Mouse (Mus musculus) midbrain, embryonic 12.5 days (tissue): ENCODE results near the gene Sfpq. TPM values are rescaled to one million over a fixed set of nuclear protein-coding genes. Genes with fewer than 3 reads are reported as not detected.
"Not testable (repeated sequence)": the region's sequence is repeated elsewhere in the genome, so short reads cannot be mapped to it uniquely, and the experiment has no call there.

ENCODE experiments used
- ATAC-seq: fragments of 200-750 bp; cut with Nextera tagmentation; 2 replicates; pipeline ENCODE4 v1.8.0; 2017; ENCODE audit warnings: low read depth, moderate TSS enrichment, moderate library complexity; ENCODE audit not compliant: low FRiP score
- H3K27ac ChIP-seq: fragments of 300-500 bp; sonication (generic); replicated peaks from 2 replicates; pipeline ENCODE4 v1.5.1; 2016; ENCODE audit warnings: mild to moderate bottlenecking
- H3K27me3 ChIP-seq: fragments of 300-500 bp; sonication (generic); 2 replicates; pipeline ENCODE4 v1.6.1; 2016; ENCODE audit warnings: mild to moderate bottlenecking
- H3K36me3 ChIP-seq: fragments of 300-500 bp; sonication (generic); 2 replicates; pipeline ENCODE4 v1.6.1; 2016
- H3K4me1 ChIP-seq: fragments of 300-500 bp; sonication (generic); 2 replicates; pipeline ENCODE4 v1.6.1; 2016
- H3K4me2 ChIP-seq: fragments of 300-500 bp; sonication (generic); replicated peaks from 2 replicates; pipeline ENCODE4 v1.6.1; 2016; ENCODE audit warnings: mild to moderate bottlenecking, moderate library complexity
- H3K4me3 ChIP-seq: fragments of 300-500 bp; sonication (generic); 2 replicates; pipeline ENCODE4 v1.5.1; 2016; ENCODE audit warnings: mild to moderate bottlenecking
- H3K9ac ChIP-seq: fragments of 300-500 bp; sonication (generic); replicated peaks from 2 replicates; pipeline ENCODE4 v1.6.1; 2016; ENCODE audit warnings: mild to moderate bottlenecking, moderate library complexity
- H3K9me3 ChIP-seq: fragments of 300-500 bp; sonication (generic); 2 replicates; pipeline ENCODE4 v1.6.1; 2016; ENCODE audit warnings: mild to moderate bottlenecking
- WGBS: fragments of 180-500 bp; shearing (Covaris S2); methylation state at CpG from one replicate; pipeline ENCODE4 v1.1.7; 2016; 5-methylcytosine and 5-hydroxymethylcytosine counted together
- polyA plus RNA-seq: library from polyadenylated mRNA; unstranded; fragments of >200 nt; fragmentation: Nextera tagmentation; extraction: Ambion mirVana; gene quantifications from 2 replicates; pipeline ENCODE4 v1.2.1, GENCODE M21; 2016

Sfpq gene
- polyA plus RNA-seq, 1 experiment from 2014 or later: 176 TPM

GRCm38 (mm10) chr4:127005113-127005936 is 15.8 kb upstream of the Sfpq start:
- ATAC-seq: peak; percentile 85
- peak overlapping the region; percentile 75 for H3K27ac ChIP-seq

DNA sequence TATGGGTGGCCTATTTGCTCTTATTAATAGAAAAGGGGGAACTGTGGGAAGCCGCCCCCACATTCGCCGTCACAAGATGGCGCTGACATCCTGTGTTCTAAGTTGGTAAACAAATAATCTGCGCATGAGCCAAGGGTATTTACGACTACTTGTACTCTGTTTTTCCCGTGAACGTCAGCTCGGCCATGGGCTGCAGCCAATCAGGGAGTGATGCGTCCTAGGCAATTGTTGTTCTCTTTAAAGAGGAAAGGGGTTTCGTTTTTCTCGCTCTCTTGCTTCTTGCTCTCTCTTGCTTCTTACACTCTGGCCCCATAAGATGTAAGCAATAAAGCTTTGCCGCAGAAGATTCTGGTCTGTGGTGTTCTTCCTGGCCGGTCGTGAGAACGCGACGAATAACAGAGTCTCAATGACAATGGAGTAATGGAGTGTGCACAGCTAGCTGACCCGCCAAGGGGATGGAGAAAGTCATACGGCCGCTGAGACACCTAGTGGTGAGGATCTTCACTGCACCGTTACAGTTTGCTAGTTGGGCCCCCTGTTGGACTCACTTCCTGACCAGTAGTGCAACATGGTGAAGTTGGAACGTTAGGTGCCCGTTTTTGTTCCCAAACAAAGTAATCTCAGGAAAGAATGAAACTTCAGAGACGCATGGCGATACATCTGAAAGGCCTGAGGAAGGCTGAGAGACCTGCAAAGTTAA is 5.7 kb upstream of the Sfpq start:
- not testable (repeated sequence) for H3K27me3 ChIP-seq, H3K9me3 ChIP-seq, H3K36me3 ChIP-seq, H3K4me1 ChIP-seq, H3K9ac ChIP-seq
- WGBS: 12% methylated on average over 14 of the region's 26 CpGs
- Histone ChIP-seq H3K4me2 (peak overlapping the region; percentile 31), H3K4me3 (peak overlapping the region; percentile 31), H3K27ac (0 out of 2 replicates have a peak overlapping the region, but pooled peaks have one; percentile 63)
- peak; percentile 79 for ATAC-seq

More at GRCm38 (mm10) chr4:127005113-127005936, 15.8 kb upstream of the Sfpq start:
- Histone ChIP-seq H3K4me2 (peak overlapping the region; percentile 55), H3K4me1 (peaks cover 20% of the 10 kb centered on the region), H3K9ac (peak overlapping the region; percentile 54), H3K4me3 (peak overlapping the region; percentile 38), H3K27me3 (no peaks in the 10 kb centered on the region), H3K9me3 (no peaks in the 10 kb centered on the region), H3K36me3 (no peaks in the 10 kb centered on the region)
- 16% methylated on average over 25 of the region's 25 CpGs for WGBS

GRCm38 (mm10) chr4:127016366-127016765 is 4.8 kb upstream of the Sfpq start:
- Histone ChIP-seq H3K36me3 (no peaks in the 10 kb centered on the region), H3K9me3 (no peaks in the 10 kb centered on the region), H3K27me3 (no peaks in the 10 kb centered on the region), H3K9ac (no peak overlapping the region), H3K27ac (no peak overlapping the region), H3K4me2 (no peak overlapping the region), H3K4me1 (peaks cover 4% of the 10 kb centered on the region; the same call in 1 of the 2 replicates), H3K4me3 (no peak overlapping the region)
- no peak for ATAC-seq
- 81% methylated on average over 4 of the region's 4 CpGs for WGBS

- Histone ChIP-seq H3K36me3 (peaks cover 25% of the 10 kb centered on the region), H3K9me3 (no peaks in the 10 kb centered on the region), H3K4me3 (peak overlapping the region; percentile 100), H3K27ac (no peak overlapping the region), H3K9ac (no peak overlapping the region), H3K4me1 (peaks cover 25% of the 10 kb centered on the region), H3K4me2 (peak overlapping the region; percentile 49), H3K27me3 (no peaks in the 10 kb centered on the region)
- ATAC-seq: no peak
- 14% methylated on average over 13 of the region's 13 CpGs for WGBS
Observed at GRCm38 (mm10) chr4:127020411-127021150, 543 bp upstream of the Sfpq start.

DNA sequence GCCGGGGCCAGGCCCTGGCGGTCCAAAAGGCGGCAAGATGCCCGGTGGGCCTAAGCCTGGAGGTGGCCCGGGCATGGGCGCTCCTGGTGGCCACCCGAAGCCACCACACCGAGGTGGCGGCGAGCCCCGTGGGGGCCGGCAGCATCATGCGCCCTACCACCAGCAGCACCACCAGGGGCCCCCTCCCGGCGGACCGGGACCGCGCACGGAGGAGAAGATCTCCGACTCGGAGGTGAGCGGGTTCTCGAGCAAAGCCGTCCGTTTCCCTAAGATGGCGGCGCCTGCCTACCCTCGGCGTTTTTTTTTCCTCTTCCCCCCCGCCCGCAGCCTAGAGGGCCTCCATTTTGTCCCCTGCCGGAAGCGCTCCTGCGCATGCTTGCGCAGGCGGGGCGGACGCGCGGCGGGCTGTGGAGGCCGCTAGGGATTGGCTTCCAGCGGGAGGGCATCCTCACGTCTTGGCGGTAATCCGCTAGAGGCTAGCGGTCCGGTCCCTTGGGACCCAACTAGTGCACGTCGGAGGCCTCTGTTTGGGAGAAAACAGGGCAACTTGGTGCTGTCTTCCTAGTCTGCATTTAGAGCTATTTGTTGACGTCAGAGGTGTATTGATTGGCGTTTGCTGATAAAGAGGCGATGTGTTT is 984 bp downstream of the Sfpq start:
- WGBS: under 1% methylated on average over 52 of the region's 53 CpGs
- no peaks in the 10 kb centered on the region for H3K9me3 ChIP-seq
- peak overlapping the region; percentile 98 for H3K27ac ChIP-seq
- peak overlapping the region; percentile 84 for H3K4me2 ChIP-seq
- peaks cover 34% of the 10 kb centered on the region for H3K4me1 ChIP-seq
- peak overlapping the region; percentile 100 for H3K9ac ChIP-seq
- H3K4me3 ChIP-seq: peak overlapping the region; percentile 100
- H3K27me3 ChIP-seq: no peaks in the 10 kb centered on the region
- ATAC-seq: peak; percentile 69
- H3K36me3 ChIP-seq: peaks cover 39% of the 10 kb centered on the region

GRCm38 (mm10) chr4:127023201-127023600 is 2.1 kb downstream of the Sfpq start:
- peak overlapping the region; percentile 100 for H3K9ac ChIP-seq
- peaks cover 36% of the 10 kb centered on the region for H3K4me1 ChIP-seq
- H3K27me3 ChIP-seq: no peaks in the 10 kb centered on the region
- H3K9me3 ChIP-seq: no peaks in the 10 kb centered on the region
- H3K36me3 ChIP-seq: peaks cover 50% of the 10 kb centered on the region
- no peak for ATAC-seq
- 2% methylated on average over 9 of the region's 9 CpGs for WGBS
- no peak overlapping the region for H3K27ac ChIP-seq
- H3K4me3 ChIP-seq: peak overlapping the region; percentile 100
- H3K4me2 ChIP-seq: peak overlapping the region; percentile 84

DNA sequence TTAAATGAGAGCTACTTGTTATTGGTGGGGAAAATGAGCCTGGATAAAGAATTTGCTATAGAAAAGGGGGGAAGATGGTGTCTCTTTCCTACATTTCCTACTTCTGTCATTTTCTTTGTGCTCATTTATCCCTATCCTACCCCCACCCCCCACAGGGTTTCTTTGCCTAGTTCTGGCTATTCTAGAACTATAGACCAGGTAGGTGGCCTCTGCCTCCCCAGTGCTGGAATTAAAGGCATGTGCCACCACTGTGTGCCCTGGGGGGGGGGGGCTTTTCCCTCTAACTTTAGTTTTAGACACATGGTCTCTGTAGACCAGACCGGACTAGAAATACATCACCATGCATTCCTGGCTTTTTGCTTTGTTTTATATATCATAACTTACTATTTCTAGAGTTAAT is 3.1 kb downstream of the Sfpq start:
- H3K36me3 ChIP-seq: peaks cover 57% of the 10 kb centered on the region
- H3K27me3 ChIP-seq: no peaks in the 10 kb centered on the region
- peaks cover 36% of the 10 kb centered on the region for H3K4me1 ChIP-seq
- H3K4me3 ChIP-seq: peak overlapping the region; percentile 100
- H3K27ac ChIP-seq: no peak overlapping the region
- peak overlapping the region; percentile 84 for H3K4me2 ChIP-seq
- no peaks in the 10 kb centered on the region for H3K9me3 ChIP-seq
- no peak for ATAC-seq
- peak overlapping the region; percentile 100 for H3K9ac ChIP-seq
- 68% methylated on average over 1 of the region's 1 CpGs for WGBS

DNA sequence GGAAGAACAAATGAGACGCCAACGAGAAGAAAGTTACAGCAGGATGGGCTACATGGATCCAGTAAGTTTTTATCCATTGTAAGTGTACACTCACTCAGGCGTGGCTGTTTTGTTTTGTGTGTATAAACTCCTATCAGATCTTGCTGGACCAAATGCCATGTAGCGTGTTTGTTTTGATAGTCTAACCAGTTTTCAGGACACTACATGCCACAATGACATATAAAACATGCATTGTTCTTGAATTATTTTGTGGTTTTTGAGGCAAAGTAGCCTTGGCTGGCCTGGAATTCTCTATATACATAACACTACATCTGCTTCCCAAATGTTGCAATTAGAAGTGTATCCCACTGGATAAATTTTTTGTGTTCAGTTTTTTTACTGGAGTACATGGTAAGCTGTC is 5.7 kb downstream of the Sfpq start:
- 93% methylated on average over 4 of the region's 4 CpGs for WGBS
- H3K4me1 ChIP-seq: peaks cover 32% of the 10 kb centered on the region
- H3K36me3 ChIP-seq: peaks cover 81% of the 10 kb centered on the region
- no peak overlapping the region for H3K4me2 ChIP-seq
- no peak overlapping the region for H3K27ac ChIP-seq
- H3K9me3 ChIP-seq: no peaks in the 10 kb centered on the region
- no peak for ATAC-seq
- no peaks in the 10 kb centered on the region for H3K27me3 ChIP-seq
- no peak overlapping the region for H3K4me3 ChIP-seq
- H3K9ac ChIP-seq: no peak overlapping the region

DNA sequence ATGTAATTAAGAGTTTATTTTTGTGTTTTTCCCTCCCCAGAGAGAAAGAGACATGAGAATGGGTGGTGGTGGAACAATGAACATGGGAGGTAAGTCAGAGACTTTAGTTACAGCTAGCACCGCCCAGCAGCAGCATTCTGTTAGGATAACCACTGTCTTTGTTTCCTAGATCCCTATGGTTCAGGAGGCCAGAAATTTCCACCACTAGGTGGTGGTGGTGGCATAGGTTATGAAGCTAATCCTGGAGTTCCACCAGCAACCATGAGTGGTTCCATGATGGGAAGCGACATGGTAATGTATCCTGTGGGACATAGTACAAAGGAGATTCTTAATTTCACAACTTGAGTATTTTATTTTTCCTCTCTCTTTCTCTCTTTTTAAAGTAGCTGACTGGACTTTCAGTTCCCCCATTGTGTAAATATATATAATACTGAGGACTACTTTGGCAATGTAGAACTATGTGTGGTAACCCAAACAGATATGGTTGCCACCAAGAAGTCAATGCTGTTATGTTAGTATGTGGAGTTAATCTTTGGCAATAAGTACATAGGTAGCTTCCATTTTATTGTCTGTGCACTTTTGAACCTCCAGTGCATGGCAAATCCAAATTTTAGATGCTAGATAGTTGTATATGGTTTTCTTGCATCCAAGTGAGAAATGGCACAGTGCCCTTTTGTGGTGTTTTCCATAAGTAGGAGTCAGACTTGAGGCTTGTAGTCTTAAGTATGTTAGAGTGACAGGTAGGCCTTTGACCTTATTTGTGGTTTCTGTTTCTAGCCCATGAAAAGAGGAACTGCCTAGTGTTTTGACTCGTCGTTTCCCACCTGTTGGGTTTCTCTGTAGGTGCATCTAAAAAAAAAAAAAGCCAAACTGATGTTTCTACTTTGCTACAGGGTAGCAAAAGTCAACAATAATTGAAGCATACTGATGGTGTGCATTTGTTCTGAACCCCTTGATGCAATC is 6.4 kb downstream of the Sfpq start:
- WGBS: 81% methylated on average over 4 of the region's 4 CpGs

DNA sequence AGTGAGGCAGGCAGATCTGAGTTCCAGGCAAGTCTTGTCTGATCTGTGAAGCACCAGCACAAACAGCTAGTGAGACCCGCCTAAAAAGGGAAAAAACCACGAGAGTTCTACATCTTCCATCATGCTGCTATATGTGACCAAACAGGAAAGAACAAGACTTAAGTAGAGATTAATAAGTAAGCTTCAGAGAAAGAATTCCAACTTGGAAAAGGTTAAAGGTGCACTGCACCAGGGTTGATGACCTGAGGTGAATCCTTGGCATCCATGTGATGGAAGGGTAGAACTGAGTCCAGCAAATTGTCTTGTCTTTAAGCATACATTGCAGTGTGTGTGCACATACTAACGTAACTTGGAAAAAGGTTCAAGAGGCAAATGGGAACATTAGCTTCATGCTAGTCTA is 16.0 kb downstream of the Sfpq start:
- no peaks in the 10 kb centered on the region for H3K27me3 ChIP-seq
- H3K4me3 ChIP-seq: no peak overlapping the region
- no peak for ATAC-seq
- H3K36me3 ChIP-seq: peaks cover 84% of the 10 kb centered on the region
- H3K27ac ChIP-seq: no peak overlapping the region
- H3K9me3 ChIP-seq: no peaks in the 10 kb centered on the region
- H3K4me2 ChIP-seq: no peak overlapping the region
- WGBS: 93% methylated on average over 3 of the region's 3 CpGs
- peaks cover 2% of the 10 kb centered on the region; the same call in 1 of the 2 replicates for H3K4me1 ChIP-seq
- H3K9ac ChIP-seq: no peak overlapping the region

More for the DNA sequence above, 6.4 kb downstream of the Sfpq start:
- peaks cover 33% of the 10 kb centered on the region for H3K4me1 ChIP-seq
- H3K36me3 ChIP-seq: peaks cover 88% of the 10 kb centered on the region
- ATAC-seq: no peak
- H3K4me3 ChIP-seq: no peak overlapping the region
- H3K27ac ChIP-seq: no peak overlapping the region
- no peak overlapping the region for H3K9ac ChIP-seq
- H3K27me3 ChIP-seq: no peaks in the 10 kb centered on the region
- H3K9me3 ChIP-seq: no peaks in the 10 kb centered on the region
- no peak overlapping the region for H3K4me2 ChIP-seq
